Mouse (Mus musculus) cerebellum, adult 2 months (tissue): ENCODE measurements around the gene Efcab8.

Experiments used
- CTCF ChIP-seq: fragments of 200-500 bp; IDR thresholded peaks from 2 replicates; pipeline ENCODE4 v1.5.1; 2011; ENCODE audit warnings: low read depth, mild to moderate bottlenecking, control low read depth, low read length, moderate library complexity, borderline replicate concordance; ENCODE audit not compliant: insufficient read depth
- POLR2A ChIP-seq: fragments of 200-500 bp; IDR thresholded peaks from 2 replicates; pipeline ENCODE4 v1.6.1; 2011; ENCODE audit warnings: low read length, control low read depth, borderline replicate concordance; ENCODE audit not compliant: insufficient read depth

- TF ChIP-seq POLR2A (no peak), CTCF (no peak)
These were observed 12.2 kb upstream of the Efcab8 start for GRCm38 (mm10) chr2:153767484-153767883.
